Mouse (Mus musculus) heart, embryonic 12.5 days (tissue): ENCODE data around the gene Anxa7. TPM values are rescaled to one million over a fixed set of nuclear protein-coding genes. Genes with fewer than 3 reads are reported as not detected.

Source experiments
- ATAC-seq: fragments of 200-750 bp; cut with Nextera tagmentation; 2 replicates; pipeline ENCODE4 v1.8.0; 2017; ENCODE audit warnings: moderate TSS enrichment, moderate library complexity; ENCODE audit not compliant: insufficient number of reproducible peaks, low FRiP score
- H3K27ac ChIP-seq: fragments of 300-500 bp; sonication (generic); 2 replicates; pipeline ENCODE4 v1.5.1; 2016; ENCODE audit warnings: mild to moderate bottlenecking, moderate library complexity; ENCODE audit not compliant: poor library complexity, severe bottlenecking
- H3K27me3 ChIP-seq: fragments of 300-500 bp; sonication (generic); replicated peaks from 2 replicates; pipeline ENCODE4 v1.6.1; 2016; ENCODE audit warnings: mild to moderate bottlenecking, moderate library complexity
- H3K36me3 ChIP-seq: fragments of 300-500 bp; sonication (generic); 2 replicates; pipeline ENCODE4 v1.6.1; 2016; ENCODE audit warnings: mild to moderate bottlenecking, moderate library complexity
- H3K4me1 ChIP-seq: fragments of 300-500 bp; sonication (generic); replicated peaks from 2 replicates; pipeline ENCODE4 v1.6.1; 2016; ENCODE audit warnings: mild to moderate bottlenecking
- H3K4me2 ChIP-seq: fragments of 300-500 bp; sonication (generic); 2 replicates; pipeline ENCODE4 v1.6.1; 2016; ENCODE audit warnings: mild to moderate bottlenecking, moderate library complexity
- H3K4me3 ChIP-seq: fragments of 300-500 bp; sonication (generic); 2 replicates; pipeline ENCODE4 v1.5.1; 2016; ENCODE audit warnings: mild to moderate bottlenecking
- H3K9ac ChIP-seq: fragments of 300-500 bp; sonication (generic); 2 replicates; pipeline ENCODE4 v1.6.1; 2016; ENCODE audit warnings: mild to moderate bottlenecking, moderate library complexity
- H3K9me3 ChIP-seq: fragments of 300-500 bp; sonication (generic); replicated peaks from 2 replicates; pipeline ENCODE4 v1.6.1; 2016; ENCODE audit warnings: mild to moderate bottlenecking, moderate library complexity
- WGBS: fragments of 180-500 bp; shearing (Covaris S2); methylation state at CpG from one replicate; pipeline ENCODE4 v1.1.7; 2016; 5-methylcytosine and 5-hydroxymethylcytosine counted together
- polyA plus RNA-seq: library from polyadenylated mRNA; unstranded; fragments of >200 nt; fragmentation: Nextera tagmentation; extraction: Ambion mirVana; gene quantifications from 2 replicates; pipeline ENCODE4 v1.2.1, GENCODE M21; 2016

Anxa7 gene
- polyA plus RNA-seq, 1 experiment from 2014 or later: 38.6 TPM

DNA sequence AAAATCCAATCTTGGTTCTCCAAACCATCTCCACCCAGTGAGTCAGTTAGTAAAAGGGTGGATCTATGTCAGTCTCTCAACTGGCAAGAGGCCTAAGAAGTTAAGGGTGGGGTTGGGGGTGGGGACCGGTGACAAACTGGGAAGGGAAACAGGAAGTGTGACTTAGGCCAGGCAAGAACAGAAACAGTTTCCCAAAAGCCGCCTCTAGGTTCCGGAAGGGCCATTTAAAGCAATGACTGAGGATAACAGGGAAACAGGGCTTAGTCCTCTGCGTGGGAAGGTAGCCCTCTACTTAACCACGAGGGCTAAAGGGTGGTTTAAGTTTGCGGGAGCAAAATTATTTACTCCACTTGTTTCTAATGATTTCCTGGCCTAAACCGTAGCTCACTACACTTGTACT is 1.1 kb downstream of the Anxa7 start:
- Histone ChIP-seq H3K4me2 (peak overlapping the region; percentile 82), H3K4me3 (peak overlapping the region; percentile 81), H3K9ac (peak overlapping the region; percentile 85), H3K4me1 (peaks cover 15% of the 10 kb centered on the region), H3K27me3 (no peaks in the 10 kb centered on the region), H3K36me3 (peaks cover 2% of the 10 kb centered on the region; the same call in 1 of the 2 replicates), H3K27ac (peak overlapping the region; percentile 70), H3K9me3 (no peaks in the 10 kb centered on the region)
- peak; percentile 84 for ATAC-seq
- 7% methylated on average over 7 of the region's 7 CpGs for WGBS

DNA sequence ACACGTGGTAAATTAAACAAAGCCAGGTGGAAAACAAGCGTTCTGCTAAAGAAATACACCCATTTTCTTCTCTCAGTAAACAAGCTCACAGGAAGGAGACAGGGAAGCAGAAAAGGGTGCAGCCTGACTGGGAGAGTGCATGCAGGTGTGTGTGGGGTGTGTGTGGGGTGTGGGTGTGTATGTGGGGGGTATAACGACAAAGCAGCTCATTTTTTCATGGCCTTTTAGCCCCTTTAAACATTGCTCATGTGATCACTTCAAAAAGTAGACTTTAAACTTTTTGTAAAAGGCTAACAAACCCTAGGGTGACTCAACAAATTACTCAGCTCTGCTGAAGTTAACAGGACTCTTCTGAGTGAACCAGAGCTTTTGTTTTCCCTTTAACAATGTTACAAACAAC is 1.5 kb downstream of the Anxa7 start:
- no peaks in the 10 kb centered on the region for H3K27me3 ChIP-seq
- no peaks in the 10 kb centered on the region; the same call in 1 of the 2 replicates for H3K36me3 ChIP-seq
- ATAC-seq: peak; percentile 23; the same call in 1 of the 2 replicates
- peak overlapping the region; percentile 81 for H3K4me3 ChIP-seq
- peak overlapping the region; percentile 82 for H3K4me2 ChIP-seq
- WGBS: 49% methylated on average over 3 of the region's 3 CpGs
- H3K4me1 ChIP-seq: peaks cover 15% of the 10 kb centered on the region
- H3K9me3 ChIP-seq: no peaks in the 10 kb centered on the region
- peak overlapping the region; percentile 69 for H3K27ac ChIP-seq
- H3K9ac ChIP-seq: peak overlapping the region; percentile 59

- WGBS: 66% methylated on average over 4 of the region's 4 CpGs
- no peak overlapping the region for H3K27ac ChIP-seq
- H3K4me2 ChIP-seq: no peak overlapping the region
- H3K9ac ChIP-seq: no peak overlapping the region
- no peak for ATAC-seq
- H3K27me3 ChIP-seq: no peaks in the 10 kb centered on the region
- H3K4me1 ChIP-seq: peaks cover 15% of the 10 kb centered on the region
- H3K36me3 ChIP-seq: peaks cover 6% of the 10 kb centered on the region
- H3K4me3 ChIP-seq: no peak overlapping the region
- no peaks in the 10 kb centered on the region for H3K9me3 ChIP-seq
Measured at GRCm38 (mm10) chr14:20477261-20478025, 2.5 kb downstream of the Anxa7 start.

- 76% methylated on average over 14 of the region's 14 CpGs for WGBS
- no peaks in the 10 kb centered on the region for H3K9me3 ChIP-seq
- H3K27me3 ChIP-seq: no peaks in the 10 kb centered on the region
- H3K9ac ChIP-seq: no peak overlapping the region
- no peak overlapping the region for H3K27ac ChIP-seq
- H3K4me2 ChIP-seq: no peak overlapping the region
- no peaks in the 10 kb centered on the region for H3K4me1 ChIP-seq
- no peak for ATAC-seq
- peaks cover 82% of the 10 kb centered on the region for H3K36me3 ChIP-seq
- no peak overlapping the region for H3K4me3 ChIP-seq
Measured at GRCm38 (mm10) chr14:20460216-20460615, 19.7 kb downstream of the Anxa7 start.

DNA sequence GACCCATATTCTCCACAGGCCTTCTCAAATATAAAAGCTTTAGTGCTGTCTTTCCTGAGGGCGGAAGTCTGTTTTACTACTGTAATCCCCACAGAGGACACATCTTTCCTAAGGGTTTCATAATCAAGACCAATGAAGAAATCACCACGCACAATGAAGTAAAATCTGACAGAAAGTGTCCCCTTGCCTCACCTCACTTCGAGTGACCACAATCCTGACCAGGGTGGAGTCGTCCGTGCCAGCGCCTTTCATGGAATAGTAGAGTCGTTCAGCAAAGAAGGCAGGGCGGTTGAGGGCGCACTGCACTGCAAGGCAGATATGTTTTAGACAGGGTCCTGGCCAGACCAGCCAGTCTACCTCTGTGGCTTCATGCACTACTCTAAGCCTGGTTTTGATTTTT is 21.6 kb downstream of the Anxa7 start:
- Histone ChIP-seq H3K27ac (no peak overlapping the region), H3K27me3 (no peaks in the 10 kb centered on the region), H3K9ac (no peak overlapping the region), H3K9me3 (no peaks in the 10 kb centered on the region), H3K4me3 (no peak overlapping the region), H3K36me3 (peaks cover 65% of the 10 kb centered on the region), H3K4me1 (no peaks in the 10 kb centered on the region), H3K4me2 (no peak overlapping the region)
- 93% methylated on average over 9 of the region's 9 CpGs for WGBS
- no peak for ATAC-seq

- no peak for ATAC-seq
- Histone ChIP-seq H3K4me2 (no peak overlapping the region), H3K9me3 (no peaks in the 10 kb centered on the region), H3K9ac (no peak overlapping the region), H3K27me3 (no peaks in the 10 kb centered on the region), H3K27ac (no peak overlapping the region), H3K4me1 (peaks cover 5% of the 10 kb centered on the region; the same call in 1 of the 2 replicates), H3K36me3 (peaks cover 17% of the 10 kb centered on the region), H3K4me3 (no peak overlapping the region)
- 94% methylated on average over 5 of the region's 5 CpGs for WGBS
Measured at GRCm38 (mm10) chr14:20452929-20453328, 27.0 kb downstream of the Anxa7 start.

DNA sequence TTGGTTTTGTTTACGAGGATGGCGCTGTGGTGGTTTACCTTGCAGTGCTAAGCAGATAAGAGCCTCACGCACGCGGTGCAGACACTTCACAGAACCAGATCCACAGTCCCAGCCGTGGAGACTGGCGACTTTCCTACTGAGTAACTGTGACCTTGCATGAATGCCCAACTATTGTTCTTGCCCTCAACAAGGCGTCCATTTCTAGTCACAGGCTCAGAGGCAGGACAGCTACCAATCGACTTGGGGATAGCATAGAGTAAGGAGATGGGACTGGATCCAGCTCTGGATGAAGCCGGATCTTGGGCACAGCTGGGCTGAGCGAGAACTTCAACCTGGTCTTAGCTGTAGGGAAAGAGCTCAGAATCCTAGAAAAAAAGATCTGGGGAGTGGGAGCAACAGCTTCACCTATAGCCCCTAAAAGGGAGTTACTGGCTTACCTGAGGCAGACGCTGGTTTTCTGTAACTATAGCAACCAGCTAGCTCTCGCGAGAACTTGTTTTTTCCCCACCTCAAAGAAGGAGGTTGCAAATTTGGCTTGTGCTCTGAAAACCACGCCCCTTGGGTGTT is 28.1 kb downstream of the Anxa7 start, which contains the start of gene Cfap70:
Cfap70 (minus strand) TSS at position 462 of the 567 bp plus-strand sequence.
- peaks cover 15% of the 10 kb centered on the region for H3K36me3 ChIP-seq
- H3K9ac ChIP-seq: peak within 1 kb of the TSS; percentile 40
- peak within 1 kb of the TSS; percentile 46 for H3K4me3 ChIP-seq
- no peak within 1 kb of the TSS for H3K27ac ChIP-seq
- 3% methylated on average over 15 of the region's 15 CpGs for WGBS
- no peaks in the 10 kb centered on the region for H3K9me3 ChIP-seq
- H3K27me3 ChIP-seq: no peaks in the 10 kb centered on the region
- H3K4me1 ChIP-seq: peaks cover 5% of the 10 kb centered on the region; the same call in 1 of the 2 replicates
- peak within 1 kb of the TSS; percentile 81 for H3K4me2 ChIP-seq
- peak; percentile 87 for ATAC-seq

- Histone ChIP-seq H3K9me3 (no peaks in the 10 kb centered on the region), H3K4me1 (peaks cover 5% of the 10 kb centered on the region; the same call in 1 of the 2 replicates), H3K4me2 (peak overlapping the region; percentile 81), H3K27me3 (no peaks in the 10 kb centered on the region), H3K4me3 (peak overlapping the region; percentile 46), H3K9ac (peak overlapping the region; percentile 40; the same call in 1 of the 2 replicates), H3K36me3 (peaks cover 10% of the 10 kb centered on the region), H3K27ac (no peak overlapping the region)
- 10% methylated on average over 2 of the region's 2 CpGs for WGBS
- 0 out of 2 replicates have a peak, but pooled peaks have one; percentile 63 for ATAC-seq
Measured at GRCm38 (mm10) chr14:20451302-20451701, 28.6 kb downstream of the Anxa7 start.

DNA sequence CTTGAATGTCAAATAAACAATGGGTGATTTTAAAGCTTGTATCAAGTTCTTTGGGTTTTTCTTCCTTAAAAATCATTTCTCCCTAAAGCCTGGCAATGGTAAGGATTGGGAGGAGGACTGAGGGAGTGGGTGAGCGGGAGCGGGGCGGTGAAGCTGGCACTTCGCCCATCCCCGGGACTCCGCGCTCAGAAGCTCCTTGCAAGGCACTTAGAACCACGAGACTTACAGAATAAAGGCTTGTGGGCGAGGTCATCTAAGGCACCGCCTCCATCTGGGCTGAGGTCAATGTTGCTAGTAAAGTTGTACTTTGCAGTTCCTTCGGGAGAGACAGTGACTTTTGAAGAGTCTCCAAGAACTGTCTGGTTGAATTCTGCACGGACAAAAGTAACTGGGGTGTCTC is 32.7 kb downstream of the Anxa7 start:
- H3K27ac ChIP-seq: no peak overlapping the region
- H3K4me1 ChIP-seq: peaks cover 5% of the 10 kb centered on the region; the same call in 1 of the 2 replicates
- H3K9ac ChIP-seq: no peak overlapping the region
- WGBS: 59% methylated on average over 12 of the region's 12 CpGs
- H3K4me3 ChIP-seq: no peak overlapping the region
- H3K4me2 ChIP-seq: no peak overlapping the region
- H3K36me3 ChIP-seq: no peaks in the 10 kb centered on the region
- no peak for ATAC-seq
- no peaks in the 10 kb centered on the region for H3K9me3 ChIP-seq
- no peaks in the 10 kb centered on the region for H3K27me3 ChIP-seq

GRCm38 (mm10) chr14:20442252-20442651 is 37.7 kb downstream of the Anxa7 start:
- 43% methylated on average over 17 of the region's 17 CpGs for WGBS
- no peaks in the 10 kb centered on the region for H3K9me3 ChIP-seq
- no peaks in the 10 kb centered on the region for H3K27me3 ChIP-seq
- H3K9ac ChIP-seq: 0 out of 2 replicates have a peak overlapping the region, but pooled peaks have one; percentile 25
- H3K36me3 ChIP-seq: no peaks in the 10 kb centered on the region
- no peaks in the 10 kb centered on the region; the same call in 1 of the 2 replicates for H3K4me1 ChIP-seq
- no peak overlapping the region for H3K4me3 ChIP-seq
- H3K27ac ChIP-seq: no peak overlapping the region
- peak; percentile 53; the same call in 1 of the 2 replicates for ATAC-seq
- peak overlapping the region; percentile 47 for H3K4me2 ChIP-seq

- no peak overlapping the region for H3K9ac ChIP-seq
- H3K27me3 ChIP-seq: no peaks in the 10 kb centered on the region
- H3K4me2 ChIP-seq: no peak overlapping the region
- no peak for ATAC-seq
- no peak overlapping the region for H3K4me3 ChIP-seq
- no peaks in the 10 kb centered on the region for H3K4me1 ChIP-seq
- 71% methylated on average over 6 of the region's 6 CpGs for WGBS
- H3K27ac ChIP-seq: no peak overlapping the region
- H3K9me3 ChIP-seq: 0 out of 2 replicates have a peak, but pooled peaks cover 4% of the 10 kb centered on the region
- no peaks in the 10 kb centered on the region for H3K36me3 ChIP-seq
Measured at GRCm38 (mm10) chr14:20436976-20437375, 43.0 kb downstream of the Anxa7 start.
